Mouse (Mus musculus) hindbrain, postnatal 0 days (tissue): ENCODE measurements around the gene Zfand3. TPM values are rescaled to one million over a fixed set of nuclear protein-coding genes. Genes with fewer than 3 reads are reported as not detected.

Experiments used
- ATAC-seq: fragments of 200-750 bp; cut with Nextera tagmentation; 2 replicates; pipeline ENCODE4 v1.8.0; 2017; ENCODE audit warnings: mild to moderate bottlenecking, moderate TSS enrichment, moderate library complexity
- DNase-seq: peaks from one replicate; pipeline ENCODE4 v3.0.0-alpha.2; 2015; ENCODE audit warnings: low spot score
- H3K27ac ChIP-seq: fragments of 300-500 bp; sonication (generic); 2 replicates; pipeline ENCODE4 v1.5.1; 2014; ENCODE audit warnings: mild to moderate bottlenecking
- H3K27me3 ChIP-seq: fragments of 300-500 bp; sonication (generic); 2 replicates; pipeline ENCODE4 v1.6.1; 2014; ENCODE audit warnings: low read length, mixed read lengths; ENCODE audit not compliant: insufficient read depth
- H3K36me3 ChIP-seq: fragments of 300-500 bp; sonication (generic); 2 replicates; pipeline ENCODE4 v1.6.1; 2014; ENCODE audit warnings: low read length, mixed read lengths; ENCODE audit not compliant: insufficient read depth
- H3K4me1 ChIP-seq: fragments of 300-500 bp; sonication (generic); 2 replicates; pipeline ENCODE4 v1.6.1; 2014; ENCODE audit warnings: antibody characterized with exemption, low read length, mixed read lengths; ENCODE audit not compliant: insufficient read depth
- H3K4me2 ChIP-seq: fragments of 300-500 bp; sonication (generic); 2 replicates; pipeline ENCODE4 v1.6.1; 2014; ENCODE audit warnings: low read depth, mild to moderate bottlenecking, low read length, moderate library complexity, mixed read lengths
- H3K4me3 ChIP-seq: fragments of 300-500 bp; sonication (generic); 2 replicates; pipeline ENCODE4 v1.5.1; 2014; ENCODE audit warnings: low read length
- H3K9ac ChIP-seq: fragments of 300-500 bp; sonication (generic); replicated peaks from 2 replicates; pipeline ENCODE4 v1.6.1; 2014; ENCODE audit warnings: mild to moderate bottlenecking, low read length, moderate library complexity, mixed read lengths
- H3K9me3 ChIP-seq: fragments of 300-500 bp; sonication (generic); 2 replicates; pipeline ENCODE4 v1.6.1; 2016; ENCODE audit warnings: low read length, mixed read lengths
- CTCF ChIP-seq: IDR thresholded peaks from 2 replicates; pipeline ENCODE4 v1.5.1; 2016; ENCODE audit warnings: antibody characterized with exemption, control low read depth, low read depth
- WGBS: fragments of 180-500 bp; shearing (Covaris S2); extraction: QIAGEN DNeasy Blood & Tissue Kit; methylation state at CpG from one replicate; pipeline ENCODE4 v1.1.7; 2014; 5-methylcytosine and 5-hydroxymethylcytosine counted together
- polyA plus RNA-seq: library from polyadenylated mRNA; unstranded; fragments of >200 nt; fragmentation: Nextera tagmentation; extraction: Ambion mirVana; gene quantifications from 2 replicates; pipeline ENCODE4 v1.2.1, GENCODE M21; 2015
- total RNA-seq: library from RNA; depleted of rRNA; stranded (reverse); fragments of >200 nt; gene quantifications from 2 replicates; pipeline ENCODE4 v1.2.3, GENCODE M21; 2014

The Zfand3 gene
- total and polyA plus RNA-seq, 2 experiments from 2014 or later: 50.6 to 84.5 TPM

DNA sequence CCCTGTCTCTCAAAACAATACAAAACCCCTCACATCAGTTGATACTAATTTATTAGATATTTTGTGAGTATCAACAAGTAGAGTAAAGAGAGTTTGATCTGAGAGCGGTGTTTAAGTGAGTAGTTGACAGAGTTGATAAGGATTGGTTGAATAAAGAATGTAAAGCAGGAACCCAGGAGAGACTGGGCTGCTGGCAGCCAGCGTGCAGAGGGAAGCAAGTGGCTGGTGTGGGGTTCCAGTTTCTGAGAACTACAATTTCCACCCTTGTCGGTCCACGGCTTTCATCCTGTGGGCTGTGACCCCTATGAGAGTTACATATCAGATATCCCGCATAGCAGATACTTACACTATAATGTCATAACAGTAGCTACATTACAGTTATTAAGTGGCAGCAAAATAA, 158.4 kb downstream of the Zfand3 start:
- no peak overlapping the region for H3K4me3 ChIP-seq
- H3K27me3 ChIP-seq: no peaks in the 10 kb centered on the region
- H3K27ac ChIP-seq: no peak overlapping the region
- H3K4me2 ChIP-seq: no peak overlapping the region
- H3K4me1 ChIP-seq: peaks cover 11% of the 10 kb centered on the region; the same call in 1 of the 2 replicates
- no peak overlapping the region for H3K9ac ChIP-seq
- WGBS: 96% methylated on average over 5 of the region's 5 CpGs
- no peaks in the 10 kb centered on the region for H3K36me3 ChIP-seq
- no peak for TF ChIP-seq CTCF
- no peak for DNase-seq
- no peaks in the 10 kb centered on the region for H3K9me3 ChIP-seq
- no peak for ATAC-seq

DNA sequence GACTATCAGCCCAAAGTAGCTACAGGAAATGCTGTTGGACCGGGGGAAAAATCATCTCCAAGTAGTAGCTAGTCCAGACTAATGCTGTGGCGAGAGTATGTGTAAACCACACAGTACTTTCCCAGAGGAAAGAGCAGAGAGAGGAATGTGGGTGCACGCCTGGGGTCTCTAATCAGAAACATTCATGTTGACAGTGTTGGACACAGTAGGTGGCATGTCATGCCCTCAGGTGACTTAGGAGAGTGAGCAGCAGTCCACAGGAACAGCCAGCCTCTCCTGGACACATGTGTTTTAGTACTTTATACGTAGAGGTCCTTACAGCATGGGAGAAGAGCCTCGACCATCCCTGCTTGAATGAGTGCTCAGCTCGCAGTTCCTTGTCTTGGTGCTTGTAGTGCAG, 159.3 kb downstream of the Zfand3 start:
- no peaks in the 10 kb centered on the region for H3K9me3 ChIP-seq
- no peak overlapping the region for H3K27ac ChIP-seq
- H3K4me3 ChIP-seq: no peak overlapping the region
- ATAC-seq (no peak), DNase-seq (no peak)
- TF ChIP-seq CTCF: no peak
- 69% methylated on average over 6 of the region's 6 CpGs for WGBS
- H3K36me3 ChIP-seq: no peaks in the 10 kb centered on the region
- no peaks in the 10 kb centered on the region for H3K27me3 ChIP-seq
- peaks cover 3% of the 10 kb centered on the region; the same call in 1 of the 2 replicates for H3K4me1 ChIP-seq
- no peak overlapping the region for H3K9ac ChIP-seq
- H3K4me2 ChIP-seq: no peak overlapping the region

DNA sequence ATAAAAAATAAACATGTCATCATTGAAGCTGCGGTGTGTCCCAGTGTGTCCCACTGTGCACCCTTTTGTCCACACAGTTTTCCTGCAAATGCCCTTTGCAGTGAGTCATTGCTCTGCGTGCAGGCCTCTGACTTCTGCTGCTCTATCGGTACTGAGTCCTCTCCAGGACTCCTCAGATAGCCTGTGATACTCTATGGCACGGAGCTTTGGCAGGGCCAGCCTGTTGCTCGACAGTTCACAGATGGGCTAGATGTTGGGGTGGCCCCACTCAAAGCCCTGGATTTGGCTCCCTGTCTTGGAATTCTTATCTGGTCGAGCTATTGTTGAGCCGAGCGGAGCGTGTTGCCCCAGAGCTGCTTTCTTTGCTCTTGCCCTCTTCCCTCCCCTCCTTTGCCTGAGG, 160.3 kb downstream of the Zfand3 start:
- ATAC-seq: no peak

DNA sequence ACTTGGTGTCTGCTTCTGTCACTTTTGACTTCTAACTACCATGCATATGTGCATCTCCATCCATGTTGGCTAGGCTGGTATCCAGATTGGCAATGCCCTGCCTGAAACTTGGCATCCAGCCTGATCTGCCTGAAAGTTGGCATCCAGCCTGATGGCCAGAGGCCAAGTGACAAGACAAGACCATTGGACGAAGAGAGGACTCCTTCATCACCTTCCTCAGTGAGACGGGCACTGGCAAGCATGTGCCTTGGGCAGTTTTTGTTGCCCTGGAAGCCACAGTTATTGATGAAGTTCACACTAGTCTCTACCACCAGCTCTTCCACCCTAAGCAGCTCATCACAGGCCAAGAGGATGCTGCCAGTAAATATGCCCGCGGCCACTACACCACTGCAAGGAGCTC, 172.9 kb downstream of the Zfand3 start:
- 52% methylated on average over 4 of the region's 4 CpGs for WGBS
- Histone ChIP-seq H3K4me2 (no peak overlapping the region), H3K9ac (no peak overlapping the region), H3K27me3 (no peaks in the 10 kb centered on the region), H3K4me3 (no peak overlapping the region), H3K4me1 (no peaks in the 10 kb centered on the region; the same call in 1 of the 2 replicates), H3K27ac (peak overlapping the region; percentile 26; the same call in 1 of the 2 replicates), H3K9me3 (no peaks in the 10 kb centered on the region), H3K36me3 (no peaks in the 10 kb centered on the region)
- ATAC-seq: peak; percentile 56
- no peak for TF ChIP-seq CTCF
- DNase-seq: peak; percentile 78

More for the DNA sequence above, 160.3 kb downstream of the Zfand3 start:
- Histone ChIP-seq H3K9me3 (no peaks in the 10 kb centered on the region), H3K9ac (no peak overlapping the region), H3K4me3 (no peak overlapping the region), H3K4me2 (no peak overlapping the region), H3K27me3 (no peaks in the 10 kb centered on the region), H3K4me1 (no peaks in the 10 kb centered on the region), H3K36me3 (no peaks in the 10 kb centered on the region), H3K27ac (no peak overlapping the region)
- WGBS: 43% methylated on average over 9 of the region's 9 CpGs
- no peak for DNase-seq
- no peak for TF ChIP-seq CTCF

DNA sequence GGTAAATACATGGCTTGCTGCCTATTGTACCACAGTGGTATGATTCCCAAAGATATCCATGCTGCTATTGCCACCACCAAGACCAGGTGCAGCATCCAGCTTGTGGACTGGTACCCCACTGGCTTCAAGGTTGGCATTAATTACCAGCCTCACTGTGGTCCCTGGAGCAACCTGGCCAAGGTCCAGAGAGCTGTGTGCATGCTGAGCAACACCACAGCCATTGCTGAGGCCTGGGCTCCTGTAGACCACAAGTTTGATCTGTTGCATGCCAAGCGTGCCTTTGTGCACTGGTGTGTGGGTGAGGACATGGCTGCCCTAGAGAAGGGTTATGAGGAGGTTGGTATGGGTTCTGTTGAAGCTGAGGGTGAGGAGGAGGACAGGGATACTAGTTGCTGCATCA, 173.9 kb downstream of the Zfand3 start:
- DNase-seq (peak; percentile 49), ATAC-seq (no peak)
- Histone ChIP-seq H3K27me3 (no peaks in the 10 kb centered on the region), H3K36me3 (no peaks in the 10 kb centered on the region), H3K4me3 (no peak overlapping the region), H3K4me2 (no peak overlapping the region), H3K27ac (0 out of 2 replicates have a peak overlapping the region, but pooled peaks have one; percentile 26), H3K4me1 (no peaks in the 10 kb centered on the region; the same call in 1 of the 2 replicates), H3K9me3 (no peaks in the 10 kb centered on the region), H3K9ac (no peak overlapping the region)
- no peak for TF ChIP-seq CTCF
- 43% methylated on average over 1 of the region's 1 CpGs for WGBS

DNA sequence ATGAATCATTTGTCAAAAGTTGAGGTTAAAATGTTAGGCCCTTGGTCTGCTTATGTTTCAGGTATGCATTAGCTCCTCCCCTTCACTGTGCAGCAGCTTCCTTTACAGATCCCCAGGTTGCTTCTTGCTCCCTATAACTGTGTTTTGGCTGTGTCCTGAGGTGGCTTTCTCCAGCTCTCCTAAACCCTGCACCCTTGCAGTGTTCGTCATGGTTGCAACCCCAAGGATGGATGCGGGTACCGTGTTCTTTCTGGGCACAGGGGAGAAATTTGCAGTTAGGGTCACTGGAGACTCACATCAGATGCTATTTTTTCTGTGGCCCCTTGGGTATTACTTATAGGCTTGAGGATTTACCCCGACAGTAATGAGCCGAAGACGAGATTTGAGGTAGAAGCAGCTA, 175.7 kb downstream of the Zfand3 start:
- no peak overlapping the region for H3K9ac ChIP-seq
- H3K4me2 ChIP-seq: no peak overlapping the region
- H3K9me3 ChIP-seq: no peaks in the 10 kb centered on the region
- no peak for ATAC-seq
- no peak for DNase-seq
- H3K27me3 ChIP-seq: no peaks in the 10 kb centered on the region
- H3K4me3 ChIP-seq: no peak overlapping the region
- TF ChIP-seq CTCF: no peak
- no peaks in the 10 kb centered on the region; the same call in 1 of the 2 replicates for H3K4me1 ChIP-seq
- H3K27ac ChIP-seq: no peak overlapping the region
- WGBS: 70% methylated on average over 6 of the region's 6 CpGs
- H3K36me3 ChIP-seq: no peaks in the 10 kb centered on the region

DNA sequence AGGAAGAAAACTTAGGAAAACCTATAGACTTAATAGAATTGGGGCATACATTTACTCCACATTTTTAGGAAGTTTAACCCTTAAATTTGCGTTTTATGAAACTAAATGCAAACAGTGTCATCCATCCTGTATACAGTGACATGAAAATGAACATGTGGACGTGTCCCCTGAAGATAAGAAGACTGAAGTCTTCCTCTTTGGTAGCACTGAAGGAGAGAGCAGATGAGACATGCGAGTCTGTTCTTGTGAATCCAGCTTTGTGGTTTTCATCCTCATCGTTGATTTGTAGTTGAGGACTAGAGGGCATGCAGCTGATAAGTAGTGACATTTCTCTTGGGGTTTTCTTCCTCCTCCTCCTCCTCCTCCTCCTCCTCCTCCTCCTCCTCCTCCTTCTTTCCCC, 177.0 kb downstream of the Zfand3 start:
- WGBS: 91% methylated on average over 4 of the region's 4 CpGs
- no peak overlapping the region for H3K4me2 ChIP-seq
- H3K27ac ChIP-seq: no peak overlapping the region
- TF ChIP-seq CTCF: no peak
- DNase-seq: no peak
- no peak overlapping the region for H3K4me3 ChIP-seq
- no peak for ATAC-seq
- no peaks in the 10 kb centered on the region for H3K9me3 ChIP-seq
- no peaks in the 10 kb centered on the region for H3K36me3 ChIP-seq
- H3K4me1 ChIP-seq: no peaks in the 10 kb centered on the region; the same call in 1 of the 2 replicates
- no peaks in the 10 kb centered on the region for H3K27me3 ChIP-seq
- no peak overlapping the region for H3K9ac ChIP-seq
